Mouse (Mus musculus) right cerebral cortex, postnatal 36 days (tissue): ENCODE results near the gene Pacsin3.
"Not testable (repeated sequence)": the region's sequence is repeated elsewhere in the genome, so short reads cannot be mapped to it uniquely, and the experiment has no call there.

Experiments used
- DNase-seq, 2 experiments: peaks; one replicate each; pipeline ENCODE4 v3.0.0; 2022; ENCODE audit warnings: low spot score in 2 of 2, mixed read lengths in 1 of 2

Pacsin3 gene

DNA sequence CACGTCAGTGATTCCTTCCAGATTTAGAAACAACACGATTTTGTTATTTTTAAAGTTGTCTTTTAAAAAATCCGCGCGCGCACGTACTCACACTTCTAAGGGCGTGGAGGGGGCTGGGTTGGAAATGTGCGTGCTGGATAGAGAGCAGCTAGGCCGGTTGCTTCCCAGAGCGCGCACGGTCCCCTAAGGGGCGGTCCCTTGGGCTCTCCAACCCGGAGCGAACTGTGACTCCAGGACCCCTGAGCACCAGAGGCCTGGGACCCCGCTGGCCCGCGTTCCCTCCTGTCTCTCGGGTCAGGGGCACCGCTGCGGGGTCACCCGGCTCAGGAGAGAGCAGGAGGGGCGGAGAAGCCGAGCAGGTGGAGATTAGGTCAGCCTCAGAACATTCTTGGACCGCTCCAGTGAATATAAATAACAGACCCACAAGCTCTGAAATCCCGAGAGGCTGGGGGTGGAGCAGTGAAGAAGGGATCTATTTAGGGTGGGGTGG is at the start of gene Pacsin3:
Pacsin3 (plus strand) TSS at position 294 of the 490 bp plus-strand sequence.
- DNase-seq: peak in 1 of 2 experiments; percentile 64

DNA sequence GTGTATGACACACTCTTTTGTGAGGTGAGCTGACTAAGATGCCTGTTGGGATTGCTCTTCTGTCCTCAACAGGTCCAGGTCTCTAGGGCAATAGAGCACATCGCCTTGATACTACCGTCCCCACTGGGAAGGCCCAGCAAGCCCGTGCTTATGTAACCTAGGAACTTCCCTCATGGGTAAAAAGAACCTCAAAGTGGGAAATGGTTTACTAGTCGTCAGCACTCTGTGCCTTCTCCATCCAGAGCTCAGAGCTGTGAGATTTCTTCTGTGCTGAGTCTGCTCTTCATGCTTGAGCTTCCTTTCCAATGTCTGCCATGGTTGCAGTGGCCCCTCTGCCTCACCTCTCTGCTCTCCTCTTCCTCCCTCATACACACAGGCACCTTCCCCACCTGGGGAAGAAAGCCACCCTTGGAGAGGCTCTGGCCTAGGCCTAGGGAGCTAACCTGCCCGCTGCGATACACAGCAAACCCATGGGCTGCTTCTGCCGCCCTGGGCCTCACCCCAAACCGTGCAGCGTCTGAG is 49.4 kb upstream of the Pacsin3 start:
- no peak for DNase-seq

DNA sequence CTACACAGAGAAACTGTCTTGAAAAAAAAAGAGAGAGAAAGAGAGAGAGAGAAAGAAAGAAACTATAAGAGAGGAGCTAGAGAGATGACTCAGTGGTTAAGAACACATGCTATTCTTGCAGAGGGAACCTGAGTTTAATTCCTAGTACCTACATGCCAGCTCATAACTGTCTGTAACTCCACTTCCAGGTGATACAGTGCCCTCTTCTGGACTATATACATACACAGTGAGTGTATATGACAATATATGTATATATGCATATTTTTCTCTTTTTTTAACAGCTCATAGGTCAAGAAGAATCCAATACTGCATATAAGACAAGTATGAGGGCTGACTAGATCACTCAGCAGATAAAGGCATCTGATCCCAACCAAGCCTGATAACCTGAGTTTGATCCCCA is 42.4 kb upstream of the Pacsin3 start:
- DNase-seq: no peak

DNA sequence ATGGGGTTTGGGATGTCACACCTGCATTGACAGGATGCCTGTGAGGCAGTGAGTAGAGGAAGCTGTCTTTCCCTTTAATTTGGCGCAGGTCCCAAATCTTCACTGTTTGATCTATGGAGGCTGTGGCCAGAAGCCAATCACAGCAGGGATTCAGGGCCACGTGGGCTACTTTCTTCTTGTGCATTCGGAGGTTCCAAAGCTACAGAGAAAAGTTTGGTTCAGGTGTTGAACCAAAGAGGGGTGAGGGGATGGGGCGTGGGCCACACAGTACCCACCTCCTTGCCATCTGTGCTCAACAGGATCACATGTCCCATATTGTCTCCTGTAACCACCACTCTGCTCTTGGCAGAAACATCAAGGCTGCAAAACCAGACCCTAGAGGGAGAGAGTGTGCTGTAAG is 38.7 kb upstream of the Pacsin3 start:
- no peak for DNase-seq

DNA sequence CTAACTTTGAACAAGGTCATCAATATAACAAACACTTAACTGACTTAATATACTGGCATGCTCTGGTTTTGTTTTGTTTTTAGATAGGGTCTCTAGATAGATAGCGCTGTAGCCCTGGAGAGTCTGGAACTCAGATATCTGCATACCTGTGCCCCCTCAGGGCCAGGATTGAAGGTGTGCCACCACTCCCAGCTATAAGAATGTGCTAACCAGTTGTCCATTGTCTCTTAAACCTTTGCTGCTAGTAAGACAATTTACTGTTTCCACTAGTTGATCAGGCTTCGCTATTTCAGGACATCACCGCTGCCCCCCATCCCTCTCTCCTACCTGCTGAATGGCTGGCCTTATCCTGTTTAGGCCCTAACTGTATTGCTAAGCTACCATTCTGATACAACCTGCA is 35.3 kb upstream of the Pacsin3 start:
- no peak for DNase-seq

GRCm38 (mm10) chr2:91223614-91224013 is 32.1 kb upstream of the Pacsin3 start:
- no peak for DNase-seq

- peak; percentile 40 to 70 for DNase-seq
Measured at GRCm38 (mm10) chr2:91229735-91230134, 26.0 kb upstream of the Pacsin3 start.

DNA sequence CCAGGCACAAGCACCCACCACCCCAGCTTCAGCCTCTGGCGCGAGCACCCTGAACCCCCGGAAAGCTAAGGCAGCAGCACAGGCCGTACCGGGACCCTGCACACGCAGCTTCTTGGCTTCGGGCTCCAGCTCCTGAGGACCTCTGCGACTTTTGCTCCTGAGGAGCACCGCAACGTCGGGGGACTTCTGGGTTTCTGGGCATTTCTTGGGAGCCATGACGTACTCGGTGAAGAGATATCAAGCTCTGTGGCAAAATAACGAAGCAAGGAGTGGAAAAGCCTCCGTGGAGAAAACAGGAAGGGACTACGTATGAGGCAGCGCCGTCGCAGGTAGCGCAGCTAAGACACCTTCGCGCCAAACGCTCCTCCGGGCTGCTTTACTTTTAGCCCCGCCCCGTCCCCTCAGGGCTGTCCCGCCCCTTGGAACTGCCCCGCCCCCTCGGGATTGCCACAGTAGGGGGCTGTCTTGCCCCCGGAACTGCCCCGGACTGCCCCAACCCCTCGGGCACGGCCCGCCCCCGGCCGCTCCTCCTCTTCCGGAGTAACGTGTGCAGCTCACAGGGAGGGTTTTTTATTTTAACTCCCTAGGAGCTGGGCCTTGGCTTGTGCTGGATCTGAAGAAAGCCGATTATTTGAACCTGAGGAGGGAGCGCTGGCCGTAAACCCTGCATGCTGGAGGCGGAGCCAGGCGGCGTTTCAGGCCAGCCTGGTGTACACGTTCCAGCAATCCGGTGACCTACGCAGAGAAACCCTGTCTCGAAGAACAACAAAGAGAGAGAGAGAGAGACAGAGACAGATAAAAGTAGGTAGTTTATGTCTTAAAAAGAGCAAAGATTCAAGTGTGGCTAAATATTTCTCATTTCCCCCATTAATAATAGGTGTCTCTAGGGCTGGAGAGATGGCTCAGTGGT is 18.9 kb upstream of the Pacsin3 start, which contains the start of gene Ddb2:
Ddb2 (minus strand) TSS at position 382 of the 910 bp plus-strand sequence.
- peak; percentile 81 to 82 for DNase-seq

DNA sequence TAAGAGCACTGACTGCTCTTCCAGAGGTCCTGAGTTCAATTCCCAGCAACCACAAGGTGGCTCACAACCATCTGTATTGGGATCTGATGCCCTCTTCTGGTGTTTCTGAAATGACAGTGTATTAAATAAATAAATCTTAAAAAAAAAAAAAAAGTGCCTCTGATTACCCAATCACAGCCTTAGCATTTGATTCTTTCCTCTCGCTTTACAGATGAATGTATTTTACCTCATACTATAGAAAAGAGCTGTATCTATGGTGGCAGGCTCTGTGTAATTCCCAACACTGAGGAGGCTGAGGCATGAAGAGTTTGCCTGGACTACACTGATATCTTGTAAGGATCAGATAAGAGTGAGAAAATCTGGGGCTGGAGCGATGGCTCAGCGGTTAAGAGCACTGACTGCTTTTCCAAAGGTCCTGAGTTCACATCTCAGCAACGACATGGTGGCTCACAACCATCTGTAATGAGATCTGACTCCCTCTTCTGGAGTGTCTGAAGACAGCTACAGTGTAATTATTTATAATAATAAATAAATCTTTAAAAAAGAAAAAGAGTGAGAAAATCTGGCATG is 18.2 kb upstream of the Pacsin3 start:
- not testable (repeated sequence) for DNase-seq

GRCm38 (mm10) chr2:91242547-91242946 is 13.2 kb upstream of the Pacsin3 start:
- DNase-seq: no peak

DNA sequence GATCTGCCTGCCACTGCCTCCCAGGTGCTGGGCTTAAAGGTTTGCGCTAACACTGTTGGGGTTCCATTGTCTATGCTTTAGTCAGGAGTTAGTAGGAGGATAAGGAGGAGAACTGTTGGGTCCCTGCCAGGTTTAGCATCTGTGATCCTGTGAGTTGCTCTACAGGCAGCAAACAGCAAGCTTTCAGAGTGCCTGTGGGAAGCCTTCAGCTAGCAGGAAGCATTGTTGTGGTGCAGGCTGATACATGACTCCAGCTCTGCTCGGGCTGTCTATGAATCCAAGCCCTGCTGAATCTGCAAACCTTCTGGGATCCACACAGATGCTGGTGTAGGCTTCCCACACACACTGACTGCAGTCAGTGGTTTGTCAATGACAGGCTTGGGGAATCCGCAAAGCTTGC is 12.3 kb upstream of the Pacsin3 start:
- DNase-seq: peak; percentile 71 to 79

DNA sequence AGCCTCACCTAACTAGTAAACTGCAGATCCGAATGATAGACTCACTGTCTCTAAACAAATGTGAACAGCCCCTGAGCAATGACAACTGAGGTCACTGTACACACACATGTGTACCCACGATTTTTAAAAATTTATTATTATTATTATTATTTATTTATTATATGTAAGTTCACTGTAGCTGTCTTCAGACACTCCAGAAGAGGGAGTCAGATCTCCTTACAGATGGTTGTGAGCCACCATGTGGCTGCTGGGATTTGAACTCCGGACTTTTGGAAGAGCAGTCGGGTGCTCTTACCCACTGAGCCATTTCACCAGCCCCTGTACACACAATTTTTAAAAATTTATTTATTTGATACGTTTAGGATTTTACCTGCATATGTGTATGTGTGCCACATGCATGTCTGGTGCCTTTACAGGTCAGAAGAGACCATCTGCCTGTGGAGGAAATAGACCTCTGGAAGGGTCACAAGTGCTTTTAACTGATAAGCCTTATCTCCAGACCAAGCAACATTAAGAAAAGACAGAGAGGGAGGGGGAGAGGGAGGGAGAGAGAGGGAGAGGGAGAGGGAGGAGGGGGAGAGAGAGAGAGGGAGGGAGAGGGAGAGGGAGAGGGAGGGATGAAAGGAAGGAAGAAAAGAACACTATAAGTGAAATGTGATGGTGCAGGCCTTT is 11.1 kb upstream of the Pacsin3 start:
- no peak for DNase-seq

- no peak for DNase-seq
Measured at GRCm38 (mm10) chr2:91248366-91248765, 7.4 kb upstream of the Pacsin3 start.

DNA sequence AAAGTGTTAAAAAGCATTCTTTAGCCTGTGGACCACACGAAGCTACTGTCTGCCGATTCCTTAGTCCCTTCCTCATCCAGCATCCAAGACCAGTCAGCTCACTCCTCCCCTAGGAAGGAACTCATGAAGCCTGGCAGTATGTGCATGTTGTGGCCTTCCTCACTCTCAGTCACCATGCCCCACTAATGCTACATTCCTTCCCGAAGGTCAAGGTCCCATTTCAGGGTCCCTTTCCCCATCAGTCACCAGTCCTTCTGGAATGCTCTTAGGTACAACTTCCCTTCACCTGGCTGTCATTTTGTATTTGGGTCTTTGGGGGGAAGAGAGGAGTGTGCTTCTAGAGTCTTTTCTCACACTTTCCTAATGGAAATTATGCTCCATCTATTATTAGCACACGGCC is 3.8 kb upstream of the Pacsin3 start:
- no peak for DNase-seq

- no peak for DNase-seq
Measured at GRCm38 (mm10) chr2:91252512-91252911, 3.2 kb upstream of the Pacsin3 start.

- no peak for DNase-seq
Measured at GRCm38 (mm10) chr2:91254725-91255380, 901 bp upstream of the Pacsin3 start.

- DNase-seq: no peak
Measured at GRCm38 (mm10) chr2:91256256-91257125, 737 bp downstream of the Pacsin3 start.

DNA sequence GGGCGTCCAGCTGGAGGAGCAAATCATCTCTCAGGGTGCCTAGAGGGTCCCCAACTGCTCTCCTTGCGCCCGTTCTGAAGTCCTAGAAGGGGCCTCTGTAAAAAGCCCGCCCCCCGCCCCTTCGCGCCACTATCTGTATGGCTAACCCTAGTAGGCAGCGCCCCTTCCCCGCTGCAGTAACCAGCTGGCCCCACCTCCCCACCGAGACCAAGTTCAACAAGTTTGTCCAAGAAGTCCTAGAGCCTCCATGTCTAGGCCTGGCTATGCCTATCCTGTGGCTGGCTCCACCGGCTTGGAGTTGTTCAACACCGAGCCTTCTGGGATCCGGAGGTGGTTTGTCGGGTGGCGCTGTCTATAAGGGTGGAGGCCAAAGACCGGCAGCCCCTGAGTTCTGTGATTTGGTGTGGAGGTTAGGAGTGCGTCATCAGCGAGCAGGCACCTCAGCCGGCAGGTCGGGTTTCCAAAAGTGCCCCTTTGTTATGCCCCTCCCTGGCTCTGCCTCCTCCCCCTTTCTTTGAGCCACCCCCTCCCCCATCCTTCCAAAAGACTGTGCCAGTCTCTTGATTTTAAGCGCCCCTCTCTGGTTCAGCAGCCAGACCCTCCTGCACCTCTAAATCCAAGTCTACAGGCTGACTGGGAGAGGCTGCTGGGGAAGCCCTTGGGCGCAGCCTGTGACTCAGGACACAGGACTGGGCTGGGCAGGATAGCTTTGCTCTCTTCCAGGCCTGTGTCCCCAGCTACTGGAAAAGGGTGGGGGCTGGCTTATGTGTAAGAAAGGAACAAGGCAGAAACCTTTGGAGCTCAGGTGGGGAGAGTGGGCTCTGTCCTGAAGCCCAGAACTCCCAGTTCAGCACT is 1.6 kb downstream of the Pacsin3 start:
- no peak for DNase-seq

GRCm38 (mm10) chr2:91258054-91258453 is 2.3 kb downstream of the Pacsin3 start:
- peak in 1 of 2 experiments; percentile 55 for DNase-seq

DNA sequence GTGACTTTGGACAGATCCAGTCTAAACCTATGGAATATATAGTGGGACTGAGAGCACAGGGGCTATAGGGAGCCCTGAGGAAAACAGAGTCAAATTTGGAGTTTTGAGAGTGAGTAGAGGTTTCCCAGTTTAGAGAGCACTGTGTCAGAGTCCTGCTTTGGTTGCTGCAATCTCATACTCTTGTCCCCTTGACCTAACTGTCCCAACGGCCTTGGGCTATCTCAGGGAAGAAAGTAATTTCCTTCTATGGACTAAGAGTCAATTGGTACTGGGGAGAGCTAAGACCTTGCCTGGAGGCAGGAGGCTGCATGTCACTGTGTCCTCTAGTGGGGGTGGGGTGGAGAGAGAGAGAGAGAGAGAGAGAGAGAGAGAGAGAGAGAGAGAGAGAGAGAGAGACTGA is 3.1 kb downstream of the Pacsin3 start:
- no peak for DNase-seq
